Mouse (Mus musculus): ENCODE results near the gene Gipc1. TPM values are rescaled to one million over a fixed set of nuclear protein-coding genes. Genes with fewer than 3 reads are reported as not detected.
A peak's percentile ranks its signal among the peaks of the same experiment; 100 is the strongest.

The Gipc1 gene
- total RNA-seq, 2 experiments from 2014 or later, result 51.4 to 52.5 TPM

- DNase-seq, result no peak
These were observed 4.4 kb upstream of the Gipc1 start for GRCm38 (mm10) chr8:83648031-83648430.

GRCm38 (mm10) chr8:83649699-83650098, 2.8 kb upstream of the Gipc1 start:
- no peak for DNase-seq

- DNase-seq, result peak; percentile 45
These were observed 526 bp downstream of the Gipc1 start for GRCm38 (mm10) chr8:83652744-83653661.

GRCm38 (mm10) chr8:83653662-83654017, 1.2 kb downstream of the Gipc1 start:
- DNase-seq, result no peak

- DNase-seq, result no peak
These were observed 2.2 kb downstream of the Gipc1 start for GRCm38 (mm10) chr8:83654725-83655124.

- no peak for DNase-seq
These were observed 3.6 kb downstream of the Gipc1 start for GRCm38 (mm10) chr8:83656043-83656442.

- DNase-seq, result peak; percentile 33
These were observed 4.2 kb downstream of the Gipc1 start for GRCm38 (mm10) chr8:83656484-83657246.

- no peak for DNase-seq
These were observed 8.1 kb downstream of the Gipc1 start for GRCm38 (mm10) chr8:83660545-83660944.

- peak; percentile 42 for DNase-seq
These were observed 8.7 kb downstream of the Gipc1 start for GRCm38 (mm10) chr8:83660995-83661680.

GRCm38 (mm10) chr8:83662421-83662826, 9.9 kb downstream of the Gipc1 start:
- DNase-seq, result peak; percentile 92

- peak; percentile 73 for DNase-seq
These were observed 11.6 kb downstream of the Gipc1 start for GRCm38 (mm10) chr8:83664096-83664495.

GRCm38 (mm10) chr8:83664931-83665625, 12.6 kb downstream of the Gipc1 start:
- DNase-seq, result no peak

GRCm38 (mm10) chr8:83665969-83666865, 13.7 kb downstream of the Gipc1 start, which contains the start of gene Ptger1:
TSS of gene Ptger1 (plus strand) at chr8:83666678.
- peak; percentile 75 for DNase-seq

- no peak for DNase-seq
These were observed 14.4 kb downstream of the Gipc1 start for GRCm38 (mm10) chr8:83666866-83667234.

- no peak for DNase-seq
These were observed 15.0 kb downstream of the Gipc1 start for GRCm38 (mm10) chr8:83667526-83667925.

- peak; percentile 73 for DNase-seq
These were observed 15.8 kb downstream of the Gipc1 start for GRCm38 (mm10) chr8:83668010-83668916.

- peak; percentile 38 for DNase-seq
These were observed 16.5 kb downstream of the Gipc1 start for GRCm38 (mm10) chr8:83669013-83669412.

GRCm38 (mm10) chr8:83672936-83673335, 20.5 kb downstream of the Gipc1 start:
- no peak for DNase-seq

GRCm38 (mm10) chr8:83674497-83674896, 22.0 kb downstream of the Gipc1 start:
- no peak for DNase-seq

- no peak for DNase-seq
These were observed 27.4 kb downstream of the Gipc1 start for GRCm38 (mm10) chr8:83679866-83680265.
